Mouse (Mus musculus): Measurements from ENCODE around the gene Rdh9. TPM values are rescaled to one million over a fixed set of nuclear protein-coding genes. Genes with fewer than 3 reads are reported as not detected.

Rdh9 gene
- total and polyA plus RNA-seq, 2 experiments from 2014 or later = 0.04 to 0.34 TPM

- Histone ChIP-seq H3K27me3 (ENCODE audit: control insufficient read depth, insufficient read depth, low read length) (no peaks in the 10 kb centered on the region), H3K4me3 (ENCODE audit: low read depth, low read length) (no peak overlapping the region), H3K27ac (ENCODE audit: low read depth) (no peak overlapping the region), H3K4me1 (ENCODE audit: control insufficient read depth, insufficient read depth) (peaks cover 9% of the 10 kb centered on the region), H3K9me3 (replicated peaks; ENCODE audit: control insufficient read depth, low read length) (no peaks in the 10 kb centered on the region), H3K9ac (replicated peaks; ENCODE audit: low read depth, low read length) (no peak overlapping the region), H3K36me3 (replicated peaks; ENCODE audit: control insufficient read depth, insufficient read depth, low read length) (peaks cover under 1% of the 10 kb centered on the region; the same call in 1 of the 2 replicates), H3K4me2 (ENCODE audit: low read depth, low read length) (no peak overlapping the region)
- WGBS = 69% methylated on average over 2 of the region's 2 CpGs
- DNase-seq (ENCODE audit: low spot score) (no peak), ATAC-seq (ENCODE audit: insufficient read depth, low read depth) (no peak)
- TF ChIP-seq CTCF (IDR thresholded peaks at IDR 0.05; ENCODE audit: low read depth) = no peak
Measured at GRCm38 (mm10) chr10:127736266-127736665, 39.9 kb upstream of the Rdh9 start.

DNA sequence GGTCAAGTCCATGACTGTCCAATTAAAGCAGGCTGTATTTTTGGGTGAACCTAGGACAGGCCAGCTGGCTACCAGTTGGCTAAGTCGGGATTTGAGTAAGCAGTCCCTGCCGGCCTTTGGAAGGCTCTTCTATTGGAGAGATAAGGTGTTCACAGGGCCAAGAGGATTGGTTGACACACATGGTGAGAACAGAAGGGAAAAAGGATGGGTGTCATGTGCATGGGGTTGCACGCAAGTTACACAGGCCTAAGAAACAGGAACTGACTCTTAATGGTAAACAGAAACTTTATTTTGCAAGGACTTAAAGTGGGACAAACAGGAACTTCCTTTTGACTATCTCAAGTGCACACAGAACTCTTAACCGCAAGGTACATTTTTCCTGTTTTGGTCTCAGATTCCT is 39.3 kb upstream of the Rdh9 start:
- no peak for ATAC-seq (ENCODE audit: insufficient read depth, low read depth)
- no peak for DNase-seq (ENCODE audit: low spot score)
- H3K9me3 ChIP-seq (replicated peaks; ENCODE audit: control insufficient read depth, low read length) = no peaks in the 10 kb centered on the region
- no peak overlapping the region for H3K27ac ChIP-seq (ENCODE audit: low read depth)
- H3K36me3 ChIP-seq (replicated peaks; ENCODE audit: control insufficient read depth, insufficient read depth, low read length) = peaks cover 7% of the 10 kb centered on the region; the same call in 1 of the 2 replicates
- H3K27me3 ChIP-seq (ENCODE audit: control insufficient read depth, insufficient read depth, low read length) = no peaks in the 10 kb centered on the region
- WGBS = 41% methylated on average over 4 of the region's 4 CpGs
- TF ChIP-seq CTCF (IDR thresholded peaks at IDR 0.05; ENCODE audit: low read depth) (no peak), EP300 (IDR thresholded peaks at IDR 0.05; ENCODE audit: low read depth) (no peak)
- H3K9ac ChIP-seq (replicated peaks; ENCODE audit: low read depth, low read length) = no peak overlapping the region
- H3K4me1 ChIP-seq (ENCODE audit: control insufficient read depth, insufficient read depth) = peaks cover 9% of the 10 kb centered on the region
- H3K4me3 ChIP-seq (ENCODE audit: low read depth, low read length) = no peak overlapping the region
- H3K4me2 ChIP-seq (ENCODE audit: low read depth, low read length) = no peak overlapping the region

- Histone ChIP-seq H3K4me2 (ENCODE audit: low read depth, low read length) (no peak overlapping the region), H3K27ac (ENCODE audit: low read depth) (no peak overlapping the region), H3K4me3 (ENCODE audit: low read depth, low read length) (no peak overlapping the region), H3K9me3 (replicated peaks; ENCODE audit: control insufficient read depth, low read length) (no peaks in the 10 kb centered on the region), H3K9ac (replicated peaks; ENCODE audit: low read depth, low read length) (no peak overlapping the region), H3K36me3 (replicated peaks; ENCODE audit: control insufficient read depth, insufficient read depth, low read length) (peaks cover 14% of the 10 kb centered on the region), H3K27me3 (ENCODE audit: control insufficient read depth, insufficient read depth, low read length) (no peaks in the 10 kb centered on the region), H3K4me1 (ENCODE audit: control insufficient read depth, insufficient read depth) (peaks cover 9% of the 10 kb centered on the region)
- TF ChIP-seq CTCF (IDR thresholded peaks at IDR 0.05; ENCODE audit: low read depth) (no peak), EP300 (IDR thresholded peaks at IDR 0.05; ENCODE audit: low read depth) (no peak)
- DNase-seq (ENCODE audit: low spot score) (no peak), ATAC-seq (ENCODE audit: insufficient read depth, low read depth) (no peak)
- WGBS = 19% methylated on average over 2 of the region's 2 CpGs
Measured at GRCm38 (mm10) chr10:127737552-127737951, 38.6 kb upstream of the Rdh9 start.

DNA sequence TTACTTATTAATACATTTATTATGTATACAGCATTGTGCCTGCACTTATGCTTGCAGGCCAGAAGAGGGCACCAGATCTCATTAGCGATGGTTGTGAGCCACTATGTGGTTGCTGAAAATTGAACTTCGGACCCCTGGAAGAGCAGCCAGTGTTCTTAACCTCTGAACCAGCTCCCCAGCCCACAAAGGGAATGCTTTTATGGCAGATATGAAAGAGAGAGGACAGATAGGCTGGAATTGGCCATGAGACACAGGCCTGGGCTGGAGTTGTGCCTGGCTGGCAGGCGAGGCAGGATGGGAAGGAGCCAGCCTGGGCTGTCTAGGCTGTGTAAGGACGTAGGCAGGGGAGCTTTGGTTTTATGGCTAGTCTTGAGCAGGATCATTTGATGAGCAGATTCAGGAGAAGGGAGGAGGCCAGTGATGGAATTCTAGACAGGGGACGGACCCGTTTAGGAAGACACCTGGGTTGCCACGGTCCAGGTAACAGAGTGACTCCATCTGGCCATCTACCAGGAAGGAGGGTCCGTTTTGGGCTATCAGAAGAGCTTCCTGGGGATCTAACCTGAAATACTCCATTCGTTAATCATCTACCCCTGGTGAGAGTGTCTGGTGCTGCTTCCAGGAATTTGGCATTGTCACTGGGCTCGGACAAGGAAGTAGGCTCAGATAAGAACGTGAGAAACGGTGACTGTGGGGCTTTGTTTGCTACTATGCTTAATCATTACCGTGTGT is 37.9 kb upstream of the Rdh9 start:
- H3K9me3 ChIP-seq (replicated peaks; ENCODE audit: control insufficient read depth, low read length) = no peaks in the 10 kb centered on the region
- H3K27me3 ChIP-seq (ENCODE audit: control insufficient read depth, insufficient read depth, low read length) = no peaks in the 10 kb centered on the region
- ATAC-seq (ENCODE audit: insufficient read depth, low read depth) (no peak), DNase-seq (ENCODE audit: low spot score) (no peak)
- no peak overlapping the region for H3K27ac ChIP-seq (ENCODE audit: low read depth)
- TF ChIP-seq CTCF (IDR thresholded peaks at IDR 0.05; ENCODE audit: low read depth) (peak; percentile 67), EP300 (IDR thresholded peaks at IDR 0.05; ENCODE audit: low read depth) (no peak)
- peak overlapping the region; percentile 91 for H3K4me3 ChIP-seq (ENCODE audit: low read depth, low read length)
- WGBS = 35% methylated on average over 13 of the region's 13 CpGs
- H3K9ac ChIP-seq (replicated peaks; ENCODE audit: low read depth, low read length) = no peak overlapping the region
- peaks cover 9% of the 10 kb centered on the region for H3K4me1 ChIP-seq (ENCODE audit: control insufficient read depth, insufficient read depth)
- peak overlapping the region; percentile 84 for H3K4me2 ChIP-seq (ENCODE audit: low read depth, low read length)
- H3K36me3 ChIP-seq (replicated peaks; ENCODE audit: control insufficient read depth, insufficient read depth, low read length) = peaks cover 21% of the 10 kb centered on the region

DNA sequence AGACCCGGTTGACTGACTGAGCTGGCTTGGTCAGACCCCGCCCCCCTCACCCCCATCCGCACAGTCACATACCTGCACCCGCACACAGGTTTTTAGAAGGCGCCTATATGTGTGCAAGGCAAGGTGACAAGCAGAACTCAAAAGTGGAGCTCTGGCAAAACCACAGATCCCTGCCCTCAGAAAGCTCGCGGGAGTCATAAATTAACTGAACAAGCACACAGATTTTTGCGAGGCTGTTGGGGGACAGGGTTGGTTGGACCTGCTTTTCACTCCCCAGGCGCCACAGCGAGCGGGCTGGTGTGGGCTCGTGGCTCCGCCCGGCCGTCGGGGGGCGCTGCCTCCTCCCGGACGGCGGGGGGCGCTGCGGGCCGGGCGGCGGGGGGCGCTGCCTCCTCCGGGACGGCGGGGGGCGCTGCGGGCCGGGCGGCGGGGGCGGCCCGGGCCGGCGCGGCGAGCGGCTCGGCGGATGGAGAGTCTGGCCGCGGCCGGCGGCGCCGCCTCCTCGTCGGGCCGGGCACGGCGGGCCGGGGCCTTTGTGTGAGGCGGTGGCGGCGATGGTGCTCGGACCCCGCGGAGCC is 37.0 kb upstream of the Rdh9 start, which contains the start of gene Zbtb39:
Gene Zbtb39 (plus strand): TSS at position 456 of the 578 bp plus-strand sequence.
- ATAC-seq (ENCODE audit: insufficient read depth, low read depth) (peak; percentile 90), DNase-seq (ENCODE audit: low spot score) (peak; percentile 67)
- Histone ChIP-seq H3K4me3 (ENCODE audit: low read depth, low read length) (peak within 1 kb of the TSS; percentile 91), H3K4me2 (ENCODE audit: low read depth, low read length) (peak within 1 kb of the TSS; percentile 84), H3K4me1 (ENCODE audit: control insufficient read depth, insufficient read depth) (peaks cover 9% of the 10 kb centered on the region), H3K36me3 (replicated peaks; ENCODE audit: control insufficient read depth, insufficient read depth, low read length) (peaks cover 30% of the 10 kb centered on the region), H3K27me3 (ENCODE audit: control insufficient read depth, insufficient read depth, low read length) (no peaks in the 10 kb centered on the region), H3K27ac (ENCODE audit: low read depth) (peak within 1 kb of the TSS; percentile 83), H3K9ac (replicated peaks; ENCODE audit: low read depth, low read length) (peak within 1 kb of the TSS; percentile 97), H3K9me3 (replicated peaks; ENCODE audit: control insufficient read depth, low read length) (no peaks in the 10 kb centered on the region)
- 2% methylated on average over 39 of the region's 61 CpGs for WGBS
- TF ChIP-seq EP300 (IDR thresholded peaks at IDR 0.05; ENCODE audit: low read depth) (no peak), CTCF (IDR thresholded peaks at IDR 0.05; ENCODE audit: low read depth) (peak; percentile 43)
